Mouse (Mus musculus) liver, postnatal 0 days (tissue): Measurements from ENCODE around the gene Camta1. TPM values are rescaled to one million over a fixed set of nuclear protein-coding genes. Genes with fewer than 3 reads are reported as not detected.

Source experiments
- ATAC-seq: fragments of 200-750 bp; cut with Nextera tagmentation; 2 replicates; pipeline ENCODE4 v1.8.0; 2017; ENCODE audit warnings: mild to moderate bottlenecking, moderate library complexity
- DNase-seq: peaks from one replicate; pipeline ENCODE4 v3.0.0-alpha.2; 2016
- H3K27ac ChIP-seq: fragments of 300-500 bp; sonication (generic); 2 replicates; pipeline ENCODE4 v1.5.1; 2014; ENCODE audit warnings: antibody characterized with exemption, moderate library complexity, mild to moderate bottlenecking, low read depth
- H3K27me3 ChIP-seq: fragments of 300-500 bp; sonication (generic); 2 replicates; pipeline ENCODE4 v1.6.1; 2014; ENCODE audit warnings: low read length, control low read depth, mixed read lengths; ENCODE audit not compliant: insufficient read depth
- H3K36me3 ChIP-seq: fragments of 300-500 bp; sonication (generic); replicated peaks from 2 replicates; pipeline ENCODE4 v1.6.1; 2014; ENCODE audit warnings: mild to moderate bottlenecking, control low read depth, low read length, moderate library complexity, mixed read lengths; ENCODE audit not compliant: insufficient read depth
- H3K4me1 ChIP-seq: fragments of 300-500 bp; sonication (generic); 2 replicates; pipeline ENCODE4 v1.6.1; 2014; ENCODE audit warnings: antibody characterized with exemption, mild to moderate bottlenecking, control low read depth; ENCODE audit not compliant: insufficient read depth
- H3K4me2 ChIP-seq: fragments of 300-500 bp; sonication (generic); 2 replicates; pipeline ENCODE4 v1.6.1; 2014; ENCODE audit warnings: low read depth, mild to moderate bottlenecking, low read length, moderate library complexity, mixed read lengths
- H3K4me3 ChIP-seq: fragments of 300-500 bp; sonication (generic); 2 replicates; pipeline ENCODE4 v1.5.1; 2014; ENCODE audit warnings: low read depth, low read length
- H3K9ac ChIP-seq: fragments of 300-500 bp; sonication (generic); replicated peaks from 2 replicates; pipeline ENCODE4 v1.6.1; 2014; ENCODE audit warnings: mild to moderate bottlenecking, moderate library complexity
- H3K9me3 ChIP-seq: fragments of 300-500 bp; sonication (generic); 2 replicates; pipeline ENCODE4 v1.6.1; 2016; ENCODE audit warnings: mild to moderate bottlenecking, control low read depth, low read length, mixed read lengths
- CTCF ChIP-seq: sonication (generic); IDR thresholded peaks from 2 replicates; pipeline ENCODE4 v1.5.1; 2016; ENCODE audit warnings: antibody characterized with exemption, low read depth
- EP300 ChIP-seq: IDR thresholded peaks from 2 replicates; pipeline ENCODE4 v1.6.1; 2016; ENCODE audit warnings: antibody characterized with exemption, low read depth, mild to moderate bottlenecking
- WGBS: fragments of 180-500 bp; shearing (Covaris S2); extraction: QIAGEN DNeasy Blood & Tissue Kit; methylation state at CpG from one replicate; pipeline ENCODE4 v1.1.7; 2014; ENCODE audit not compliant: insufficient replicate concordance; 5-methylcytosine and 5-hydroxymethylcytosine counted together
- polyA plus RNA-seq: library from polyadenylated mRNA; unstranded; fragments of >200 nt; fragmentation: Nextera tagmentation; extraction: Ambion mirVana; gene quantifications from 2 replicates; pipeline ENCODE4 v1.2.1, GENCODE M21; 2015

Gene Camta1
- polyA plus RNA-seq, 1 experiment from 2014 or later = 48.3 TPM

DNA sequence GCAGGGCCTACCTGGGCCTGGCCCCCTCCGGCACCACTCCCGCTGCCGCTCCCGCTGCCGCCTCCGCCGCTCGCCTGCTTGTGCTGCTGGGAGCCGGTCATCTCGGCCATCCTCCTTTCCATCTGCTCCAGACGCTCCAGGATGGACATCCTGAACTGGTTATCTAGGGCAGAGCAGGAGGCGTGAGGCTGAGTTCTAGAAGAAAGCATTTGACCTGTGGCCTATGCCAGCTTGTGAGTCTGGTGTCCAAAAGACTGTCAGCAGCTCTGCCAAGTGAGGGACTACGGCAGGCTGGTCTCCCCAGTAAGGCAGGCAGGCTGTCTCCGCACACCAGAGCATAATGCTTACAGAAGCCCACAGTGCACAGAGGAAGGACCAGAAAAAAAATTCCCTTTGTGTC, 772.9 kb downstream of the Camta1 start:
- 82% methylated on average over 14 of the region's 14 CpGs for WGBS
- H3K9me3 ChIP-seq = no peaks in the 10 kb centered on the region
- no peak overlapping the region for H3K4me3 ChIP-seq
- no peak overlapping the region for H3K27ac ChIP-seq
- ATAC-seq = no peak
- no peaks in the 10 kb centered on the region for H3K27me3 ChIP-seq
- no peaks in the 10 kb centered on the region for H3K4me1 ChIP-seq
- no peaks in the 10 kb centered on the region for H3K36me3 ChIP-seq
- no peak overlapping the region for H3K4me2 ChIP-seq
- no peak for TF ChIP-seq EP300
- TF ChIP-seq CTCF = no peak
- H3K9ac ChIP-seq = no peak overlapping the region
- no peak for DNase-seq

DNA sequence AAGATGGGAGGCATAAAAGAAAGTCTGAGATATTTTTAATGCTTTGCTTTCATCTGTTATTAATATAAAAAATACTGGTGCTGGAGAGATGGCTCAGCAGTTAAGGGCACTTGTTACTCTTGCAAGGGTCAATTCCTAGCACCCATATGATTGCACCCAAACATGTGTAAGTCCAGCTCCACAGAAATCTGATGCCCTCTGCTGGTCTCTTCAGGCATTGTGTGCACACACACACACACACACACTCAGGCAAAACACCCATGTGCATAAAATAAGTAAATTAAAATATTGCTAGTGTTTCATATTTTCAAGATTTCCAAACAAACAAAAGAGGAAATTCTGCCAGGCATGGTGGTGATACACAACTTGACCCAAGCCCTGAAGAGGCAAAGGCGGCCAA, 774.3 kb downstream of the Camta1 start:
- no peak overlapping the region for H3K27ac ChIP-seq
- H3K4me3 ChIP-seq = no peak overlapping the region
- H3K9ac ChIP-seq = no peak overlapping the region
- no peaks in the 10 kb centered on the region for H3K4me1 ChIP-seq
- TF ChIP-seq EP300 = no peak
- TF ChIP-seq CTCF = peak; percentile 26
- no peaks in the 10 kb centered on the region for H3K9me3 ChIP-seq
- ATAC-seq = no peak
- 88% methylated on average over 1 of the region's 1 CpGs for whole genome bisulfite sequencing
- no peak overlapping the region for H3K4me2 ChIP-seq
- DNase-seq = no peak
- H3K36me3 ChIP-seq = no peaks in the 10 kb centered on the region
- no peaks in the 10 kb centered on the region for H3K27me3 ChIP-seq

DNA sequence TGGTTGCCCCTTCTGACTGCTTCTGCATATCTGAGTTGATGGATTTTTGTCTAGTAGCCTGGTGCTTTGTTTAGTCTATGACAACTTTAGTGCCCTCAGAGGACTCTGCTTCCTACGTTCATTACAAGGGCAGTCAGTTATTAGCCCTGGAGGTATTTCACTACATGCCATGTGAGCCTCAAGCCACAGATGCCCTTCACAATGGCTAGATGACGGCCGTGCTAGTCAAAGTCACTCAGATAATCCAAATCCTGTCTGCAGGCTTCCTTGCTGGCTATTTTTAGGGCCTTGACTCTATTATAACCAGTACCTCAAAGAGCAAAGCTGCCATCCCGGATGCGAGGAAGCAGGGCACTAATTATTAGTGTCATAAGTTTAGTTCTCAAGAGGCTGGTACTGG, 778.6 kb downstream of the Camta1 start:
- WGBS = 72% methylated on average over 5 of the region's 5 CpGs

GRCm38 (mm10) chr4:151081977-151082376, 779.7 kb downstream of the Camta1 start:
- Histone ChIP-seq H3K36me3 (no peaks in the 10 kb centered on the region), H3K9me3 (no peaks in the 10 kb centered on the region), H3K4me1 (no peaks in the 10 kb centered on the region), H3K27me3 (no peaks in the 10 kb centered on the region), H3K27ac (no peak overlapping the region), H3K9ac (no peak overlapping the region), H3K4me3 (no peak overlapping the region), H3K4me2 (no peak overlapping the region)
- TF ChIP-seq EP300 (no peak), CTCF (no peak)
- DNase-seq (no peak), ATAC-seq (no peak)
- 87% methylated on average over 13 of the region's 13 CpGs for WGBS

More for the DNA sequence above, 778.6 kb downstream of the Camta1 start:
- Histone ChIP-seq H3K9me3 (no peaks in the 10 kb centered on the region), H3K9ac (no peak overlapping the region), H3K4me2 (no peak overlapping the region), H3K4me1 (no peaks in the 10 kb centered on the region), H3K27me3 (no peaks in the 10 kb centered on the region), H3K27ac (no peak overlapping the region), H3K4me3 (no peak overlapping the region), H3K36me3 (no peaks in the 10 kb centered on the region)
- DNase-seq (no peak), ATAC-seq (no peak)
- no peak for TF ChIP-seq CTCF
- no peak for TF ChIP-seq EP300

GRCm38 (mm10) chr4:151081355-151081754, 780.3 kb downstream of the Camta1 start:
- WGBS = 67% methylated on average over 2 of the region's 2 CpGs
- ATAC-seq = no peak
- DNase-seq = no peak
- Histone ChIP-seq H3K4me1 (no peaks in the 10 kb centered on the region), H3K9ac (no peak overlapping the region), H3K27ac (no peak overlapping the region), H3K9me3 (no peaks in the 10 kb centered on the region), H3K4me2 (no peak overlapping the region), H3K27me3 (no peaks in the 10 kb centered on the region), H3K4me3 (no peak overlapping the region), H3K36me3 (no peaks in the 10 kb centered on the region)
- TF ChIP-seq EP300 = no peak
- TF ChIP-seq CTCF = no peak

DNA sequence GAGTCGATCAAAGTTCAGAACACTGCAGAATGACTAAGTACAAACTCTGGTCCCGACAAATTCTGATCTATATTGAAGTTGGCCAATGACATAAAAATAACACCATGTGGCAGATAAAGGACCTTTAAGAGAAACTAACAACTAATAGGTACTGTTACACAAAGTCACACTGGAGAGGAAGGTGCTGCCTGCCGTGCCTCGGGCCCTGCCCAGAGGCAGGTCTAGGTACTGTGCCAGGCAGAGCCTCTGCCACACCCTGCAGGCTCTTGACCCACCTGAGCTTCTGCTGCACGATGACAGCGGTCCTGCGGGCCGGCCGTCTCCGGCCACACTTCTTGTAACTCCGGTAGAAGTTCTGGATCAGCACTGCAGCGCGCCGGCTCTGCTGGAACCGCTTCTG, 786.9 kb downstream of the Camta1 start:
- Histone ChIP-seq H3K27me3 (no peaks in the 10 kb centered on the region), H3K4me3 (no peak overlapping the region), H3K9me3 (no peaks in the 10 kb centered on the region), H3K36me3 (no peaks in the 10 kb centered on the region), H3K4me1 (no peaks in the 10 kb centered on the region), H3K9ac (no peak overlapping the region), H3K4me2 (no peak overlapping the region), H3K27ac (no peak overlapping the region)
- ATAC-seq = no peak
- no peak for DNase-seq
- TF ChIP-seq EP300 = no peak
- TF ChIP-seq CTCF = no peak
- 83% methylated on average over 15 of the region's 15 CpGs for WGBS
